Mouse (Mus musculus): ENCODE measurements around the gene Islr.

Gene Islr

DNA sequence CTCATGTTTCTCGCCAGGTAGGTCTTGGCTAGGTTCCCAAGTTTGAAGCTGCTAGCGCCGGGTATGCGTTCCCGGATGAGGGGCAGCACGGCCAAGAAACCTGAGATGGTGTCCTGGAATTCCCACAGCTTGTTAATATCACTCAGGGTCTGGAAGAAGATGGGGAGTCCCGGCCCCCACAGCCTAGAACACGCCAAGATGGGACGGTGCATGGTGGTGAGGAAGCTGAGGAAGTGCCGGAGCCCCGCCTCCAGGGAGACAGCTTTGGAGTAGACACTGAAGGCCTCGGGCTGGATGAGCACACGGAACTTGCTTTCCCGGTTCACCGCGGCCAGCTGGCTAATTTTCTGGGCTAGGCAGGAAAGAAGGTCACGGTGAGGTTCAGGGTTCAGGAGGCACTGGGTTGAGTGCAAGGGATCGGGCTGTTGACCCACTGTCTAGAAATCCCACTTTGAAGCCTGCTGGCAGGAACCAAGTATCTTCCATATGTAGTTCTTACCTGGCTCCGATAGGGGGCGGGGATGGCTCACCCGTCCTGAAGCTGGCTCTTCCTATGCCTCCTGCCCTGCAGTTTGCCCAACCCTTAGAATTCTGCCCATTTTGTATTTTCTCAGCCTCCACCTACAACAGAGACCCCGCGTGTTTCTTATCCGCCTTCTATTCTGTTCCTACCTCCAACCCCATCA, 16.3 kb upstream of the Islr start:
- peak; percentile 28 for DNase-seq

- no peak for DNase-seq
Measured at GRCm38 (mm10) chr9:58218539-58218938, 14.4 kb upstream of the Islr start.

- no peak for DNase-seq
Measured at GRCm38 (mm10) chr9:58216402-58216801, 12.3 kb upstream of the Islr start.

GRCm38 (mm10) chr9:58214519-58215180, 10.5 kb upstream of the Islr start:
- DNase-seq = no peak

DNA sequence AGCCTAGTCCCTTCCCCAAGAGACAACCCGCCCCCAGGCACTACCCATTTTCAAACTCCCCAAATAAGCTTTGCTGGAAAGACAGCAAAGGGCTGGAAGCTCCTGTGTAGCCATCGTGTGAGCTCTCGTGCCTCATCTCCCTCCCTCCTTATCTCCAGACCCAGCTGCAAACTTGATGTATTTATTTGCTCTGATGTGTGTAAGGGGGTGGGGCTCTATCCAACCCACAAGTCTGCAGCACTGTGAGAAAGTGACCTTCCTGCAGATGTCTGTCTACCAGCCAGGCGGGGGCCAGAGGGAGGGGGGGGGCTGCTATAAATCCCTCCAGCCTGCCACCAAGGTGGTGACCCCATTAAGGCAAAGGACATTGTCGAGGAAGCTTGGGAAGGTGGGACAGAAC, 9.8 kb upstream of the Islr start:
- no peak for DNase-seq

GRCm38 (mm10) chr9:58213377-58213776, 9.3 kb upstream of the Islr start:
- no peak for DNase-seq

DNA sequence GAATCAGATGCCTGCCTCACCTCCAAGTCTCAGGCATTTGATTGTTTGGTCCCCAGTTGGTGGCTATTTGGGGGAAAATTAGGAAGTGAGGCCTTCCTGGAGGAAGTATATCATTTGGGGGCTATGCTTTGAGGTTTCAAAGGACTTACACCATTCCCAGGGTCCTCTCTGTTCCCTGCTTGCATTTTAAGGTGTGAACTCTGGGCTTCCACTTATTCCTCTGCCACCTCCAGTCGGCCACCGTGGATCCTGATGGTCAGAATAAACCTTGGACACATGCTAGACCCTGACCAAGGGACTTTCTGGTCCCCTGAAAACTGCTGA, 6.2 kb upstream of the Islr start:
- DNase-seq = no peak

- DNase-seq = no peak
Measured at GRCm38 (mm10) chr9:58209462-58210303, 5.6 kb upstream of the Islr start.

- no peak for DNase-seq
Measured at GRCm38 (mm10) chr9:58206013-58206412, 1.9 kb upstream of the Islr start.

DNA sequence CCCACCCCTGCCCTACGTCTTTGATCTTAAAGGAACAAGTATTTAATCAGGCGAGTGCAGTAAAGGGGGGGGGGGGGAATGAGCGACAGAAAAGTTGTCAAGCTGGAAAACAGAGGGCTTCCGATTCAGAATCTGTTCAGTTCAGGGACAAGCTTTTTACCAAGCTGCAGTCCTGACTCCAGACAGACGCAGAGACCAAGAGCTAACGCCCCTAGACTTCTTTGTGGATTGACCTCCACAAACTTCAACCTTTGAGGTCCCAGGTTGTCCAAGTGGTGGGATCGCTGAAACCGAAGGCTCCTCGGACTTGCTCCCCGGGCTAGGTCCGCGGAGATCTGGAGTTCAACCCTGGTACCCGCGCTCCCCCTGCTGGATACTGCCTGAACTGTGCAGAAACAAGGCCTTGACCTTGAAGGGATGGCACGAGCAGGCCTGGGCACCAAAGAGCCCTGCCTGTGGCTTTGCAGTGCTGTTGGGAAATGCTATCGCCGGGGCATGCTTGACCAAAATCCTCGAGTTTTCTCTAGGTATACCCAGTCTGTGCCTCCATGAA, 418 bp upstream of the Islr start:
- DNase-seq = peak; percentile 89

DNA sequence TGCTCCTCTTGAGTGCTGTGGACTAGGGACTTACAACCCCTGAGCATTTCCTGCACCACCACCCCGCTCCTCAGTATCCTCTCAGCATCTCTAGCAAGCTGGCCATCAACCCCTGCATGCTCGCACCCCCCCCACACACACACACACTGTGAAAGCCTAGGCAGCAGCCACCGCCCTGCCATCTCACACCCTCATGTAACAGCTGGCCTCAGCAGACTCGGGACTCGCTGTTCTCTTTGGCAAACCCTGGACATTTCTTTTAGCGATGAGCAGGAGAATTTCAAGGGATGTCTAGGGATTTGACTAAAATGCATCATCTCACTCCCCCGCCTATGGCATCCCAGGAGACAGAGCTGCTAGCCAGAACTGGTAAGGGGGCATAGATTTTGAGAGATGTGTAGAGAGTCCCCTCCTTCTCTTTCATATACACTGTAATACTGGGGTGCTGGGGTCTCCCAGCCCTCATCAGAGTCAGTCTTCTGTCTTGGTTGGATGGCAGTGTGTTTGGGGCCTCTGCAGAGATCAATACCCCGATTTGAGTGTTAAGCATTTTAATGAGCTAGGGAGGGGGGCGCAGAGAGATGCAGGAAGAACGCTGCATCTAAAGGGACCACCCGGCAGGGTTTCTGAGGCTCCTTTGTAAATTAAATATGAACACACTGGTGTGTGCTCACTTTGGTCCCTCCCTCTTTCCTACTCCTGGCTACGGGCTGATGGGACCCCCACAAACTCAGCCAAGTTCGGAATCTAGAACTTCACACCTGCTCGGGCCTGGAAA, 1.2 kb downstream of the Islr start:
- no peak for DNase-seq

DNA sequence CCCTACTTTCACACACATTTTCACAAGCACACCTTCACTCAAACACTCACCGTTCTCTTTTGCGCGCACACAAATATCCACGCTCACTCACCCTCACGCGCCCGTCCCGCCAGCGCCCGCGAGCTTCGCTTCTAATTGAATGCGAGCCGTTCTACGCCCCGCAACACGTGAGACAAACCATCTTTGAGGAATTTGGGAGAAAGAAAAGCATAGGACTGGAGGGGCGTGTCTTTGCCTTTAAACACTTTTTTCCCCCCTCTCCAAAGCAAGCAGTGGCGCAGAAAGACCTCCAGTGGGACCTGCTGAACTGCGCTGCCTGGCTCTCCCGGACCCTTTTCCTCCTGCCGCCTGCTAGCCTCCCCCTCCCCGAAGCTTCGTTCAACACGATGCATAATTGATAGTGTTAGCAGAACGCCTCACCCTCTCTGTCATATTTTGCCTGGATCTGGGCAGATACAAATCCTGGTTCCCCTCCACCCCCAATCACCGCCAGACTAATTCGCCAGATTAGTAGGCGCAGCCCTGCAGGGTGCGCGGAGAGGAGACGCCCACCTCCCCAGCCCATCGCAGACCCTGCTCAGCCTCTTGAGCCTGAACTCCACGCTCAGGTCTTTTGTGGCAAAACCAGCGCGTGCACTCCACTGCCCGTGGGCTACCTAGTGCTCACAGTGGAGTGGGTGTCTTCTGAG, 2.1 kb downstream of the Islr start:
- no peak for DNase-seq

- DNase-seq = no peak
Measured at GRCm38 (mm10) chr9:58201091-58201842, 2.8 kb downstream of the Islr start.

GRCm38 (mm10) chr9:58200270-58201090, 3.6 kb downstream of the Islr start:
- DNase-seq = no peak

GRCm38 (mm10) chr9:58199381-58200269, 4.5 kb downstream of the Islr start:
- DNase-seq = no peak

DNA sequence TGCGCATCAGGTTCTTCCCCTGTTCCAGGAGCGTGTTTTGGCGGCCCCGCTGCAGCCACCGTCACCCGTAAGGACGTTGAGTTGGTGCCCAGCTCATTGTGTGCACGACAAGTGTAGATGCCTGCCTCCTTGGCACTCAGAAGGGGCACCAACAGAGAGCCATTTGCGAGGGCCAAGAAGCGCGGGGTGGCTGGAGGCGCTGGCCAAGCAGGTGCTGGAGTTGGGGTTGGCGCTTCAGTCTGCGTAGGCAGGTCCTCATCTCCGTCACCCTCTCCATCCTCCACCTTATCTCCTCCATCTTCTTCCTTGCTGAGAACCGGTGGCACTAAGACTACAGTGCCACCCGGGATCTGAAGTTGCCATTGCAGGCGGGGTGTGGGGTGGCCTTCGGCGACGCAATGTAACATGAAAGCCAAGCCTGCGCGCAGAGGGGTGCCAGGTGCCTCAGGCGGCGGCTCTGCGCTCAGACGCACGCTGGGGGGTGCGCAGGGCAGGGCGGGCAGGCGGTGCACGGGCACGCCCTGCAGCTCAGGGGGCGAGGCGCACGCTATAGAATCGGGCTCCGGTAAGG, 5.2 kb downstream of the Islr start:
- DNase-seq = no peak

DNA sequence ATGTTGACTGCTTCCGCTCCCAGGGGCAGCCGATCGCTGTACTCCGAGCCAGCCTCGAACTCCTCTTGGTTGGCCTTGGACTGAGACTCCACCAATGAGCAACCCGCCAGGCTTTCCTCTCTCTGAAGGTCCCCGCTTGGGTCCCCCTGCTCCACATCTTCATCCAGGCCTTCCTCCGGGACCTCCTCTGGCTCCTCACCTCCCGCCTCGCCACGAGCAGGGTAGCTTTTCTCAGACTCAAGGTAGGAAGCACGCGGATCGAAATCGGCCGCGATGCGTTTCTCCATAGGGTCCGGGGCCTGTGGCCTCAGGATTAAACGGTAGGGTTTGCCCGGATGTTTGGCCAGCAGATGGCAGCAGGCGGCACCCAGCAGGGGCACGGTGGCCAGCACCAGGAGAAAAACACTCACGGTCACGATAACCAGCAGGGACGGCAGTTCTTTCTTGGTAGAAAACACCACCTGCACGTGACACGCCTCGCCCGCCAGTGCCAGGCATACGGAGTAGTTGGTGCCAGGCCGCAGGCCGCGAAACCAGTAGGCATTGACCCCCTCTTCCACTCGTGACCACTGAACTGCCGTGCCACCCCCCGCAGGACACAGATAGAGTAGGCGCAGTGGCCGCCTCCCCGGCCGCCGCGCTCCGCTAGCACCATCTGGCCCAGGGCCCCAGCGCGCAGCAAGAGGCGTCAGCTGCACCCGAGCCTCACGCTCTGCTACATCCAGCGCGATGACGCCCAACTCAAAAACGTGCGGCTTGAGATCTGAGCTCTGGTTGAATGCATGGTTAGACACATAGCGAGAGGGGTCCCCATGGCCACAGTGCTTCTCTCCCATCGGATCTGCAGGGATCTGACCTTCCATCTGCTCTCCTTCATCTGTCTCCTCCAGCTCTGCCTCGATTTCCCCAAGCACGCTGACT, 6.1 kb downstream of the Islr start:
- DNase-seq = peak; percentile 40

Data from cerebellum, adult 9-10 months (tissue).